Comparison of ENCODE assay signal across 26 mouse cellular contexts in genomic region chr7:25196107-25196506, GRCm38 (mm10). TPM values are rescaled to one million over a fixed set of nuclear protein-coding genes. Genes with fewer than 3 reads are reported as not detected.
A peak's percentile ranks its signal among the peaks of the same experiment; 100 is the strongest.
DNase-seq lines count a peak whose midpoint lies in the region; ATAC-seq and TF ChIP-seq lines count a peak whose summit lies in the region.
"Had no signal": no experiment of that assay in that cellular context is flagged by ENCODE, and none has a peak within 500 bp of the region (broad histone marks: within the 10 kb centered on the region; RNA-seq: fewer than 3 reads in every experiment).

No protein-coding gene starts in this region.

- peaks cover 5% of the 10 kb centered on the region for H3K36me3 ChIP-seq in liver, embryonic 13.5 days
- peaks cover 5% of the 10 kb centered on the region; the same call in 1 of the 2 replicates for H3K36me3 ChIP-seq in liver, postnatal 0 days (replicated peaks; ENCODE audit: insufficient read depth, low read length)
- peaks cover 9% of the 10 kb centered on the region for H3K36me3 ChIP-seq in liver, embryonic 15.5 days (replicated peaks)
- no peaks in the 10 kb centered on the region for H3K36me3 ChIP-seq in intestine, embryonic 16.5 days (ENCODE audit: control insufficient read depth, insufficient read depth, low read length)
- H3K36me3 ChIP-seq: embryonic facial prominence, embryonic 10.5 days; embryonic facial prominence, embryonic 13.5 days had no signal

- H3K27ac ChIP-seq in liver, embryonic 13.5 days: peak overlapping the region; percentile 78
- H3K27ac ChIP-seq in liver, postnatal 0 days (ENCODE audit: low read depth): no peak overlapping the region
- H3K27ac ChIP-seq in liver, embryonic 15.5 days (replicated peaks): peak overlapping the region; percentile 82
- no peak overlapping the region for H3K27ac ChIP-seq in intestine, embryonic 16.5 days (ENCODE audit: low read length)
- H3K27ac ChIP-seq: embryonic facial prominence, embryonic 10.5 days; embryonic facial prominence, embryonic 13.5 days; forebrain, embryonic 10.5 days; forebrain, embryonic 13.5 days; hindbrain, embryonic 14.5 days; hindbrain, postnatal 0 days had no signal

- WGBS in liver, embryonic 13.5 days (ENCODE audit: insufficient replicate concordance): 63% methylated on average over 9 of the region's 9 CpGs
- 62% methylated on average over 9 of the region's 9 CpGs for WGBS in liver, postnatal 0 days (ENCODE audit: insufficient replicate concordance)
- 59% methylated on average over 9 of the region's 9 CpGs for WGBS in liver, embryonic 15.5 days (ENCODE audit: insufficient replicate concordance)
- WGBS in intestine, embryonic 16.5 days: 85% methylated on average over 9 of the region's 9 CpGs

- no peak for TF ChIP-seq EP300 in liver, postnatal 0 days (IDR thresholded peaks at IDR 0.05; ENCODE audit: low read depth)

- no peak for ATAC-seq in liver, embryonic 13.5 days (ENCODE audit: low read depth)
- ATAC-seq in liver, postnatal 0 days: no peak
- ATAC-seq in common myeloid progenitor, adult 5-6 weeks (replicated peaks; ENCODE audit: low read depth, poor library complexity, severe bottlenecking): peak; percentile 45; the same call in 1 of the 2 replicates
- ATAC-seq in liver, embryonic 15.5 days (ENCODE audit: insufficient read depth): no peak
- ATAC-seq in intestine, embryonic 16.5 days: no peak
- ATAC-seq: CD4-positive, CD25-positive, alpha-beta regulatory T cell, adult 4 months; forebrain, embryonic 13.5 days; forebrain, embryonic 16.5 days; hindbrain, postnatal 0 days had no signal

- intact Hi-C loops in left cerebral cortex, postnatal 14 days (cut with DNase I): no loop called here
- intact Hi-C loops in heart, postnatal 14 days (cut with DNase I): no loop called here

- TF ChIP-seq CTCF in liver, postnatal 0 days (IDR thresholded peaks at IDR 0.05; ENCODE audit: low read depth): no peak

- no peaks in the 10 kb centered on the region for H3K27me3 ChIP-seq in liver, embryonic 13.5 days
- H3K27me3 ChIP-seq in liver, postnatal 0 days (ENCODE audit: insufficient read depth, low read length): no peaks in the 10 kb centered on the region
- H3K27me3 ChIP-seq in liver, embryonic 15.5 days: no peaks in the 10 kb centered on the region
- no peaks in the 10 kb centered on the region for H3K27me3 ChIP-seq in intestine, embryonic 16.5 days (replicated peaks; ENCODE audit: control insufficient read depth, insufficient read depth, low read length)
- H3K27me3 ChIP-seq: embryonic facial prominence, embryonic 13.5 days; forebrain, embryonic 13.5 days had no signal

- no peaks in the 10 kb centered on the region for H3K9me3 ChIP-seq in liver, embryonic 13.5 days (replicated peaks)
- H3K9me3 ChIP-seq in liver, postnatal 0 days (ENCODE audit: low read length): no peaks in the 10 kb centered on the region
- H3K9me3 ChIP-seq in liver, embryonic 15.5 days (replicated peaks): no peaks in the 10 kb centered on the region
- no peaks in the 10 kb centered on the region for H3K9me3 ChIP-seq in intestine, embryonic 16.5 days (ENCODE audit: control insufficient read depth, low read length)
- H3K9me3 ChIP-seq: embryonic facial prominence, embryonic 10.5 days; embryonic facial prominence, embryonic 13.5 days; forebrain, embryonic 10.5 days had no signal

- DNase-seq in liver, embryonic 13.5 days: no peak
- DNase-seq in liver, postnatal 0 days: no peak
- no peak for DNase-seq in left cerebral cortex, postnatal 14 days (ENCODE audit: low spot score in 2 of 2)
- DNase-seq in heart, postnatal 14 days: no peak
- DNase-seq: adrenal gland, adult 2 months; adrenal gland, postnatal 14 days; cerebellum, adult 11 months; cerebellum, adult 2 months; cerebellum, adult 9-11 months; embryo, embryonic 11 days; gastrocnemius, postnatal 10 days; gastrocnemius, postnatal 36 days; heart, adult 11 months; heart, postnatal 36 days had no signal

- H3K9ac ChIP-seq in liver, embryonic 13.5 days: peak overlapping the region; percentile 4; the same call in 1 of the 2 replicates
- no peak overlapping the region for H3K9ac ChIP-seq in liver, postnatal 0 days (replicated peaks)
- no peak overlapping the region for H3K9ac ChIP-seq in liver, embryonic 15.5 days
- no peak overlapping the region for H3K9ac ChIP-seq in intestine, embryonic 16.5 days (ENCODE audit: low read depth, low read length)
- H3K9ac ChIP-seq: embryonic facial prominence, embryonic 13.5 days; forebrain, embryonic 13.5 days; hindbrain, embryonic 14.5 days had no signal

- peak overlapping the region; percentile 43; the same call in 1 of the 2 replicates for H3K4me2 ChIP-seq in liver, embryonic 13.5 days
- H3K4me2 ChIP-seq in liver, postnatal 0 days (ENCODE audit: low read depth, low read length): no peak overlapping the region
- no peak overlapping the region; the same call in 1 of the 2 replicates for H3K4me2 ChIP-seq in liver, embryonic 15.5 days
- no peak overlapping the region for H3K4me2 ChIP-seq in intestine, embryonic 16.5 days (ENCODE audit: low read depth, low read length)
- H3K4me2 ChIP-seq: embryonic facial prominence, embryonic 13.5 days; forebrain, embryonic 13.5 days; heart, embryonic 11.5 days; hindbrain, embryonic 14.5 days had no signal

- peaks cover 51% of the 10 kb centered on the region for H3K4me1 ChIP-seq in liver, embryonic 13.5 days (replicated peaks)
- peaks cover 20% of the 10 kb centered on the region for H3K4me1 ChIP-seq in liver, postnatal 0 days (ENCODE audit: insufficient read depth)
- peaks cover 43% of the 10 kb centered on the region for H3K4me1 ChIP-seq in liver, embryonic 15.5 days (replicated peaks)
- peaks cover 8% of the 10 kb centered on the region for H3K4me1 ChIP-seq in intestine, embryonic 16.5 days (ENCODE audit: control insufficient read depth, insufficient read depth, low read length)
- H3K4me1 ChIP-seq: embryonic facial prominence, embryonic 10.5 days; embryonic facial prominence, embryonic 13.5 days had no signal

- no peak overlapping the region for H3K4me3 ChIP-seq in liver, embryonic 13.5 days (replicated peaks)
- no peak overlapping the region for H3K4me3 ChIP-seq in liver, postnatal 0 days (ENCODE audit: low read depth, low read length)
- no peak overlapping the region for H3K4me3 ChIP-seq in liver, embryonic 15.5 days (replicated peaks)
- no peak overlapping the region for H3K4me3 ChIP-seq in intestine, embryonic 16.5 days (ENCODE audit: low read length)
- H3K4me3 ChIP-seq: embryonic facial prominence, embryonic 10.5 days; embryonic facial prominence, embryonic 13.5 days; forebrain, embryonic 10.5 days; forebrain, embryonic 13.5 days had no signal

RNA-seq across cellular contexts. Expression of gene Pou2f2, which starts 16.6 kb away (rescaled TPM):
- polyA plus RNA-seq in liver, embryonic 13.5 days (2015; fragmentation: Nextera tagmentation; extraction: Ambion mirVana): 1.5 and 1.6 TPM in 2 replicates
- 2.0 and 2.9 TPM in 2 replicates for polyA plus RNA-seq in liver, postnatal 0 days (2015; fragmentation: Nextera tagmentation; extraction: Ambion mirVana)
- total RNA-seq in common myeloid progenitor, adult 5-6 weeks (2017): 3.8 and 4.7 TPM in 2 replicates
- 1.6 and 2.1 TPM in 2 replicates for polyA plus RNA-seq in liver, embryonic 15.5 days (2015; fragmentation: Nextera tagmentation; extraction: Ambion mirVana)
- 1.0 and 1.2 TPM in 2 replicates for polyA plus RNA-seq in intestine, embryonic 16.5 days (2015; fragmentation: Nextera tagmentation; extraction: Ambion mirVana)
- 10 to 100 TPM; 11.5 to 13.0 TPM for total RNA-seq in left cerebral cortex, postnatal 14 days (2021)
- under 1 TPM; 0.44 to 0.60 TPM for total RNA-seq in heart, postnatal 14 days (2021)

RNA-seq across cellular contexts. Expression of gene Dedd2, which starts 24.3 kb away (rescaled TPM):
- 27.0 and 27.6 TPM in 2 replicates for polyA plus RNA-seq in liver, embryonic 13.5 days (2015; fragmentation: Nextera tagmentation; extraction: Ambion mirVana)
- polyA plus RNA-seq in liver, postnatal 0 days (2015; fragmentation: Nextera tagmentation; extraction: Ambion mirVana): 19.2 and 21.1 TPM in 2 replicates
- 16.4 and 17.6 TPM in 2 replicates for total RNA-seq in common myeloid progenitor, adult 5-6 weeks (2017)
- 35.4 and 39.1 TPM in 2 replicates for polyA plus RNA-seq in liver, embryonic 15.5 days (2015; fragmentation: Nextera tagmentation; extraction: Ambion mirVana)
- 11.3 and 11.9 TPM in 2 replicates for polyA plus RNA-seq in intestine, embryonic 16.5 days (2015; fragmentation: Nextera tagmentation; extraction: Ambion mirVana)
- 10 to 100 TPM; 25.0 to 26.0 TPM for total RNA-seq in left cerebral cortex, postnatal 14 days (2021)
- total RNA-seq in heart, postnatal 14 days (2021): 10 to 100 TPM; 17.9 to 19.2 TPM

RNA-seq across cellular contexts. Expression of gene Zfp526, which starts 25.1 kb away (rescaled TPM):
- polyA plus RNA-seq in liver, embryonic 13.5 days (2015; fragmentation: Nextera tagmentation; extraction: Ambion mirVana): 2.0 and 2.1 TPM in 2 replicates
- polyA plus RNA-seq in liver, postnatal 0 days (2015; fragmentation: Nextera tagmentation; extraction: Ambion mirVana): 1.0 and 1.2 TPM in 2 replicates
- total RNA-seq in common myeloid progenitor, adult 5-6 weeks (2017): 8.3 and 10.2 TPM in 2 replicates
- polyA plus RNA-seq in liver, embryonic 15.5 days (2015; fragmentation: Nextera tagmentation; extraction: Ambion mirVana): 1.8 and 2.1 TPM in 2 replicates
- polyA plus RNA-seq in intestine, embryonic 16.5 days (2015; fragmentation: Nextera tagmentation; extraction: Ambion mirVana): 1.9 and 2.3 TPM in 2 replicates
- total RNA-seq in left cerebral cortex, postnatal 14 days (2021): 10 to 100 TPM in 1 of 2 experiments, 1 to 10 TPM in 1; 9.2 to 10.3 TPM
- total RNA-seq in heart, postnatal 14 days (2021): 1 to 10 TPM; 8.0 to 9.1 TPM

RNA-seq across cellular contexts. Expression of gene Gsk3a, which starts 41.5 kb away (rescaled TPM):
- 6.2 and 6.3 TPM in 2 replicates for polyA plus RNA-seq in liver, embryonic 13.5 days (2015; fragmentation: Nextera tagmentation; extraction: Ambion mirVana)
- 4.3 and 5.1 TPM in 2 replicates for polyA plus RNA-seq in liver, postnatal 0 days (2015; fragmentation: Nextera tagmentation; extraction: Ambion mirVana)
- 50.5 and 58.1 TPM in 2 replicates for total RNA-seq in common myeloid progenitor, adult 5-6 weeks (2017)
- 6.4 and 7.4 TPM in 2 replicates for polyA plus RNA-seq in liver, embryonic 15.5 days (2015; fragmentation: Nextera tagmentation; extraction: Ambion mirVana)
- polyA plus RNA-seq in intestine, embryonic 16.5 days (2015; fragmentation: Nextera tagmentation; extraction: Ambion mirVana): 4.0 and 5.9 TPM in 2 replicates
- 100 to 1,000 TPM; 201 to 203 TPM for total RNA-seq in left cerebral cortex, postnatal 14 days (2021)
- 10 to 100 TPM; 58.6 to 66.6 TPM for total RNA-seq in heart, postnatal 14 days (2021)

RNA-seq across cellular contexts. Expression of gene Erf, which starts 54.5 kb away (rescaled TPM):
- 4.3 TPM in 2 replicates for polyA plus RNA-seq in liver, embryonic 13.5 days (2015; fragmentation: Nextera tagmentation; extraction: Ambion mirVana)
- polyA plus RNA-seq in liver, postnatal 0 days (2015; fragmentation: Nextera tagmentation; extraction: Ambion mirVana): 4.6 and 5.2 TPM in 2 replicates
- 8.9 and 10.9 TPM in 2 replicates for total RNA-seq in common myeloid progenitor, adult 5-6 weeks (2017)
- 4.6 and 4.8 TPM in 2 replicates for polyA plus RNA-seq in liver, embryonic 15.5 days (2015; fragmentation: Nextera tagmentation; extraction: Ambion mirVana)
- polyA plus RNA-seq in intestine, embryonic 16.5 days (2015; fragmentation: Nextera tagmentation; extraction: Ambion mirVana): 6.6 and 7.9 TPM in 2 replicates
- total RNA-seq in left cerebral cortex, postnatal 14 days (2021): 10 to 100 TPM; 68.6 to 70.7 TPM
- 10 to 100 TPM; 32.8 to 33.2 TPM for total RNA-seq in heart, postnatal 14 days (2021)

Comparison
In these comparisons a context has a peak if more than half of its experiments do, and no peak if none do; other contexts are left out.
1. H3K27ac ChIP-seq: peak in liver, embryonic 13.5 days (single experiment) and liver, embryonic 15.5 days (single experiment); none in liver, postnatal 0 days (single experiment) and intestine, embryonic 16.5 days (single experiment).